ENCODE assay signal across 21 mouse cellular contexts in the genomic region with DNA sequence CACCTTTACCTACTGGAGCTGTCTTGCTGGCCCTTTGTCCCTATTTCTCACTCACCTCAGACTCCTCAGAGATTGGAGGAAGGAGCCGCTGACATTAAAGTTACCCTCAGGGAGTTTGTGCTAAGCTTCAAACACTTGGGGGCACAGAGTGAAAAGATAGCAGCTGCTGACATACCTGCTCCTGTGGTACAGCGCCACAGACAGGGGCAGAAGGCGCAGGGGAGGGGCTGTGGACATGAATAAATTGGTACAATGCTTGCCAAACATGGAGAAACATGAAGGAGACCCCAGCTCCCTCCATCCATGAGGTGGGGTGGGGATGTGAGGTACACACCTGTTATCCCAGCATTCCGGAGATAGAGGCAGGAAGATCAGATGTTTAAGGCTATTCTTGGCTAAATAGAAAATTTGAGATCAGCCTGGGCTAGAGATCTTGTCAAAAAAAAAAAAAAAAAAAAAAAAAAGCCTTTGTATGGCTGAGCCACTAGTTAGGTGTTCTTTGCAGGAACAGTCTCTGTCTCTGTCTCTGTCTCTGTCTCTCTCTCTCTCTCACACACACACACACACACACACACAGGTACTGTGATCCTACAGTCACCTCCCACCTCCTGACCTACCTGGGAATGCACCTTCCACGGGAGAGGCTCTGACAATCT. TPM values are rescaled to one million over a fixed set of nuclear protein-coding genes. Genes with fewer than 3 reads are reported as not detected.
DNase-seq lines count a peak whose midpoint lies in the region; ATAC-seq and TF ChIP-seq lines count a peak whose summit lies in the region.
"Had no signal": no experiment of that assay in that cellular context is flagged by ENCODE, and none has a peak within 500 bp of the region (broad histone marks: within the 10 kb centered on the region; RNA-seq: fewer than 3 reads in every experiment).

No protein-coding gene starts in this region.

- peaks cover 20% of the 10 kb centered on the region; the same call in 1 of the 2 replicates for H3K4me1 ChIP-seq in heart, embryonic 11.5 days (ENCODE audit: control insufficient read depth, insufficient read depth, low read length)
- peaks cover 58% of the 10 kb centered on the region for H3K4me1 ChIP-seq in liver, postnatal 0 days (ENCODE audit: insufficient read depth)
- H3K4me1 ChIP-seq in liver, embryonic 11.5 days (replicated peaks; ENCODE audit: control insufficient read depth, insufficient read depth, low read length): peaks cover 25% of the 10 kb centered on the region
- peaks cover 44% of the 10 kb centered on the region for H3K4me1 ChIP-seq in intestine, embryonic 16.5 days (ENCODE audit: control insufficient read depth, insufficient read depth, low read length)
- H3K4me1 ChIP-seq in midbrain, embryonic 14.5 days (ENCODE audit: control insufficient read depth, insufficient read depth, low read length): peaks cover 11% of the 10 kb centered on the region

- peaks cover 29% of the 10 kb centered on the region for H3K27me3 ChIP-seq in heart, embryonic 11.5 days (ENCODE audit: control insufficient read depth, insufficient read depth, low read length)
- H3K27me3 ChIP-seq in liver, postnatal 0 days (ENCODE audit: insufficient read depth, low read length): no peaks in the 10 kb centered on the region
- peaks cover 39% of the 10 kb centered on the region for H3K27me3 ChIP-seq in liver, embryonic 11.5 days (replicated peaks; ENCODE audit: control insufficient read depth, insufficient read depth, low read length)
- H3K27me3 ChIP-seq in intestine, embryonic 16.5 days (replicated peaks; ENCODE audit: control insufficient read depth, insufficient read depth, low read length): no peaks in the 10 kb centered on the region
- H3K27me3 ChIP-seq in midbrain, embryonic 14.5 days (ENCODE audit: control insufficient read depth, insufficient read depth, low read length): peaks cover 13% of the 10 kb centered on the region; the same call in 1 of the 2 replicates

- no peak for TF ChIP-seq CTCF in liver, postnatal 0 days (IDR thresholded peaks at IDR 0.05; ENCODE audit: low read depth)

- H3K36me3 ChIP-seq in heart, embryonic 11.5 days (ENCODE audit: control insufficient read depth, insufficient read depth, low read length): no peaks in the 10 kb centered on the region
- H3K36me3 ChIP-seq in liver, postnatal 0 days (replicated peaks; ENCODE audit: insufficient read depth, low read length): no peaks in the 10 kb centered on the region
- no peaks in the 10 kb centered on the region for H3K36me3 ChIP-seq in liver, embryonic 11.5 days (ENCODE audit: control insufficient read depth, insufficient read depth, low read length)
- H3K36me3 ChIP-seq in intestine, embryonic 16.5 days (ENCODE audit: control insufficient read depth, insufficient read depth, low read length): no peaks in the 10 kb centered on the region
- H3K36me3 ChIP-seq in midbrain, embryonic 14.5 days (ENCODE audit: control insufficient read depth, insufficient read depth, low read length): no peaks in the 10 kb centered on the region
- H3K36me3 ChIP-seq: midbrain, embryonic 10.5 days had no signal

- TF ChIP-seq EP300 in liver, postnatal 0 days (IDR thresholded peaks at IDR 0.05; ENCODE audit: low read depth): no peak

- H3K9me3 ChIP-seq in heart, embryonic 11.5 days (replicated peaks; ENCODE audit: control insufficient read depth, low read length): no peaks in the 10 kb centered on the region
- H3K9me3 ChIP-seq in liver, postnatal 0 days (ENCODE audit: low read length): no peaks in the 10 kb centered on the region
- H3K9me3 ChIP-seq in liver, embryonic 11.5 days (ENCODE audit: control insufficient read depth, low read length): no peaks in the 10 kb centered on the region
- H3K9me3 ChIP-seq in intestine, embryonic 16.5 days (ENCODE audit: control insufficient read depth, low read length): no peaks in the 10 kb centered on the region
- no peaks in the 10 kb centered on the region for H3K9me3 ChIP-seq in midbrain, embryonic 14.5 days (ENCODE audit: control insufficient read depth, low read length)

- WGBS in heart, embryonic 11.5 days (ENCODE audit: insufficient replicate concordance): 60% methylated on average over 5 of the region's 5 CpGs
- 69% methylated on average over 5 of the region's 5 CpGs for WGBS in liver, postnatal 0 days (ENCODE audit: insufficient replicate concordance)
- 61% methylated on average over 5 of the region's 5 CpGs for WGBS in liver, embryonic 11.5 days
- WGBS in intestine, embryonic 16.5 days: 45% methylated on average over 5 of the region's 5 CpGs
- 74% methylated on average over 5 of the region's 5 CpGs for WGBS in midbrain, embryonic 14.5 days

- no peak overlapping the region for H3K4me2 ChIP-seq in heart, embryonic 11.5 days
- H3K4me2 ChIP-seq in liver, postnatal 0 days (ENCODE audit: low read depth, low read length): no peak overlapping the region
- H3K4me2 ChIP-seq in liver, embryonic 11.5 days: no peak overlapping the region
- peak overlapping the region; percentile 25; the same call in 1 of the 2 replicates for H3K4me2 ChIP-seq in intestine, embryonic 16.5 days (ENCODE audit: low read depth, low read length)
- no peak overlapping the region for H3K4me2 ChIP-seq in midbrain, embryonic 14.5 days (ENCODE audit: low read length)

- H3K9ac ChIP-seq in heart, embryonic 11.5 days (ENCODE audit: low read depth, low read length): no peak overlapping the region
- H3K9ac ChIP-seq in liver, postnatal 0 days (replicated peaks): no peak overlapping the region
- no peak overlapping the region for H3K9ac ChIP-seq in liver, embryonic 11.5 days (ENCODE audit: low read depth, low read length)
- H3K9ac ChIP-seq in intestine, embryonic 16.5 days (ENCODE audit: low read depth, low read length): no peak overlapping the region
- no peak overlapping the region for H3K9ac ChIP-seq in midbrain, embryonic 14.5 days (replicated peaks; ENCODE audit: low read length)
- H3K9ac ChIP-seq: liver, embryonic 14.5 days had no signal

- DNase-seq in heart, adult 11 months: peak; percentile 91
- no peak for DNase-seq in liver, postnatal 0 days
- no peak for DNase-seq in liver, embryonic 11.5 days (ENCODE audit: low spot score)
- DNase-seq in thymus, postnatal 36 days: peak; percentile 64 to 73
- DNase-seq in midbrain, embryonic 14.5 days: no peak
- DNase-seq in right cerebral cortex, postnatal 36 days (ENCODE audit: low spot score in 2 of 2): no peak
- DNase-seq: adrenal gland, postnatal 25 days; cerebellum, postnatal 14 days; right cerebral cortex, adult 18-20 months had no signal

- no peak for ATAC-seq in heart, embryonic 11.5 days (replicated peaks; ENCODE audit: insufficient number of reproducible peaks, low FRiP score, low TSS enrichment)
- no peak for ATAC-seq in liver, postnatal 0 days
- no peak for ATAC-seq in liver, embryonic 11.5 days (replicated peaks; ENCODE audit: low FRiP score)
- peak; percentile 52 for ATAC-seq in intestine, embryonic 16.5 days
- no peak for ATAC-seq in midbrain, embryonic 14.5 days (ENCODE audit: low FRiP score, low TSS enrichment)

- H3K27ac ChIP-seq in heart, embryonic 11.5 days (ENCODE audit: low read depth, low read length): no peak overlapping the region
- peak overlapping the region; percentile 96 for H3K27ac ChIP-seq in liver, postnatal 0 days (ENCODE audit: low read depth)
- H3K27ac ChIP-seq in liver, embryonic 11.5 days (ENCODE audit: low read depth, low read length): no peak overlapping the region
- peak overlapping the region; percentile 88 for H3K27ac ChIP-seq in intestine, embryonic 16.5 days (ENCODE audit: low read length)
- H3K27ac ChIP-seq in midbrain, embryonic 14.5 days (replicated peaks; ENCODE audit: low read depth, low read length): no peak overlapping the region
- H3K27ac ChIP-seq: liver, embryonic 14.5 days; midbrain, embryonic 10.5 days had no signal

- H3K4me3 ChIP-seq in heart, embryonic 11.5 days (ENCODE audit: low read depth, low read length): no peak overlapping the region
- H3K4me3 ChIP-seq in liver, postnatal 0 days (ENCODE audit: low read depth, low read length): no peak overlapping the region
- no peak overlapping the region for H3K4me3 ChIP-seq in liver, embryonic 11.5 days (ENCODE audit: low read depth, low read length)
- no peak overlapping the region for H3K4me3 ChIP-seq in intestine, embryonic 16.5 days (ENCODE audit: low read length)
- H3K4me3 ChIP-seq in midbrain, embryonic 14.5 days (replicated peaks; ENCODE audit: low read depth, low read length): no peak overlapping the region
- H3K4me3 ChIP-seq: myocyte had no signal

RNA-seq across cellular contexts. Expression of a gene that starts 3.9 kb away (rescaled TPM):
- polyA plus RNA-seq in heart, embryonic 11.5 days (2014; fragmentation: Nextera tagmentation; extraction: Ambion mirVana): 5.0 and 5.8 TPM in 2 replicates
- polyA plus RNA-seq in liver, postnatal 0 days (2015; fragmentation: Nextera tagmentation; extraction: Ambion mirVana): 25.9 and 29.0 TPM in 2 replicates
- 8.8 and 10.1 TPM in 2 replicates for polyA plus RNA-seq in liver, embryonic 11.5 days (2014; fragmentation: Nextera tagmentation; extraction: Ambion mirVana)
- polyA plus RNA-seq in intestine, embryonic 16.5 days (2015; fragmentation: Nextera tagmentation; extraction: Ambion mirVana): 22.0 and 27.3 TPM in 2 replicates
- 11.6 and 22.2 TPM in 2 replicates for polyA plus RNA-seq in midbrain, embryonic 14.5 days (2014; fragmentation: Nextera tagmentation; extraction: Ambion mirVana)

RNA-seq across cellular contexts. Expression of a gene that starts 9.4 kb away (rescaled TPM):
- not detected in 2 replicates for polyA plus RNA-seq in heart, embryonic 11.5 days (2014; fragmentation: Nextera tagmentation; extraction: Ambion mirVana)
- not detected in 2 replicates for polyA plus RNA-seq in liver, postnatal 0 days (2015; fragmentation: Nextera tagmentation; extraction: Ambion mirVana)
- polyA plus RNA-seq in liver, embryonic 11.5 days (2014; fragmentation: Nextera tagmentation; extraction: Ambion mirVana): not detected in 2 replicates
- not detected in 2 replicates for polyA plus RNA-seq in intestine, embryonic 16.5 days (2015; fragmentation: Nextera tagmentation; extraction: Ambion mirVana)
- polyA plus RNA-seq in midbrain, embryonic 14.5 days (2014; fragmentation: Nextera tagmentation; extraction: Ambion mirVana): not detected in 2 replicates
- polyA plus RNA-seq: C2C12; embryonic facial prominence, embryonic 11.5 days; heart, embryonic 16.5 days; hindbrain, embryonic 14.5 days; limb, embryonic 11.5 days; midbrain, embryonic 10.5 days; myocyte; stomach, embryonic 16.5 days had no signal

RNA-seq across cellular contexts. Expression of a gene that starts 28.0 kb away (rescaled TPM):
- not detected in 2 replicates for polyA plus RNA-seq in heart, embryonic 11.5 days (2014; fragmentation: Nextera tagmentation; extraction: Ambion mirVana)
- polyA plus RNA-seq in liver, postnatal 0 days (2015; fragmentation: Nextera tagmentation; extraction: Ambion mirVana): not detected in 2 replicates
- not detected in 2 replicates for polyA plus RNA-seq in liver, embryonic 11.5 days (2014; fragmentation: Nextera tagmentation; extraction: Ambion mirVana)
- polyA plus RNA-seq in intestine, embryonic 16.5 days (2015; fragmentation: Nextera tagmentation; extraction: Ambion mirVana): not detected in 2 replicates
- polyA plus RNA-seq in midbrain, embryonic 14.5 days (2014; fragmentation: Nextera tagmentation; extraction: Ambion mirVana): not detected in 2 replicates
- polyA plus RNA-seq: C2C12; embryonic facial prominence, embryonic 11.5 days; heart, embryonic 16.5 days; hindbrain, embryonic 14.5 days; limb, embryonic 11.5 days; liver, embryonic 14.5 days; midbrain, embryonic 10.5 days; myocyte; spleen, adult 2 months; stomach, embryonic 16.5 days had no signal

RNA-seq across cellular contexts. Expression of a gene that starts 39.4 kb away (rescaled TPM):
- polyA plus RNA-seq in heart, embryonic 11.5 days (2014; fragmentation: Nextera tagmentation; extraction: Ambion mirVana): 0.73 TPM in 1 of 2 replicates, not detected in the other
- 1.2 and 26.9 TPM in 2 replicates for polyA plus RNA-seq in liver, postnatal 0 days (2015; fragmentation: Nextera tagmentation; extraction: Ambion mirVana)
- 3.5 and 3.7 TPM in 2 replicates for polyA plus RNA-seq in liver, embryonic 11.5 days (2014; fragmentation: Nextera tagmentation; extraction: Ambion mirVana)
- 1,810 and 2,508 TPM in 2 replicates for polyA plus RNA-seq in intestine, embryonic 16.5 days (2015; fragmentation: Nextera tagmentation; extraction: Ambion mirVana)
- polyA plus RNA-seq in midbrain, embryonic 14.5 days (2014; fragmentation: Nextera tagmentation; extraction: Ambion mirVana): not detected in 2 replicates
- polyA plus RNA-seq: C2C12; embryonic facial prominence, embryonic 11.5 days; hindbrain, embryonic 14.5 days; limb, embryonic 11.5 days; midbrain, embryonic 10.5 days; myocyte had no signal

RNA-seq across cellular contexts. Expression of a gene that starts 54.2 kb away (rescaled TPM):
- 0.14 TPM in 1 of 2 replicates, not detected in the other for polyA plus RNA-seq in heart, embryonic 11.5 days (2014; fragmentation: Nextera tagmentation; extraction: Ambion mirVana)
- polyA plus RNA-seq in liver, postnatal 0 days (2015; fragmentation: Nextera tagmentation; extraction: Ambion mirVana): not detected in 2 replicates
- polyA plus RNA-seq in liver, embryonic 11.5 days (2014; fragmentation: Nextera tagmentation; extraction: Ambion mirVana): 0.27 and 0.33 TPM in 2 replicates
- 0.92 and 1.0 TPM in 2 replicates for polyA plus RNA-seq in intestine, embryonic 16.5 days (2015; fragmentation: Nextera tagmentation; extraction: Ambion mirVana)
- 7.1 and 11.0 TPM in 2 replicates for polyA plus RNA-seq in midbrain, embryonic 14.5 days (2014; fragmentation: Nextera tagmentation; extraction: Ambion mirVana)
- polyA plus RNA-seq: liver, embryonic 14.5 days; spleen, adult 2 months had no signal

Comparison
In these comparisons a context has a peak if more than half of its experiments do, and no peak if none do; other contexts are left out.
1. H3K27ac ChIP-seq: peak in liver, postnatal 0 days (single experiment) and intestine, embryonic 16.5 days (single experiment); none in heart, embryonic 11.5 days (single experiment), liver, embryonic 11.5 days (single experiment) and midbrain, embryonic 14.5 days (single experiment).
2. DNase-seq: peak in heart, adult 11 months (single experiment) and thymus, postnatal 36 days (2 of 2); none in liver, postnatal 0 days (single experiment), liver, embryonic 11.5 days (single experiment), midbrain, embryonic 14.5 days (single experiment) and right cerebral cortex, postnatal 36 days (0 of 2).